Mouse (Mus musculus) brain, adult 2 months (tissue): ENCODE data around the gene Nkx2-4.

ENCODE experiments used
- DNase-seq: peaks from one replicate; pipeline ENCODE4 v3.0.0; 2011; ENCODE audit warnings: low read depth, low spot score

The Nkx2-4 gene

DNA sequence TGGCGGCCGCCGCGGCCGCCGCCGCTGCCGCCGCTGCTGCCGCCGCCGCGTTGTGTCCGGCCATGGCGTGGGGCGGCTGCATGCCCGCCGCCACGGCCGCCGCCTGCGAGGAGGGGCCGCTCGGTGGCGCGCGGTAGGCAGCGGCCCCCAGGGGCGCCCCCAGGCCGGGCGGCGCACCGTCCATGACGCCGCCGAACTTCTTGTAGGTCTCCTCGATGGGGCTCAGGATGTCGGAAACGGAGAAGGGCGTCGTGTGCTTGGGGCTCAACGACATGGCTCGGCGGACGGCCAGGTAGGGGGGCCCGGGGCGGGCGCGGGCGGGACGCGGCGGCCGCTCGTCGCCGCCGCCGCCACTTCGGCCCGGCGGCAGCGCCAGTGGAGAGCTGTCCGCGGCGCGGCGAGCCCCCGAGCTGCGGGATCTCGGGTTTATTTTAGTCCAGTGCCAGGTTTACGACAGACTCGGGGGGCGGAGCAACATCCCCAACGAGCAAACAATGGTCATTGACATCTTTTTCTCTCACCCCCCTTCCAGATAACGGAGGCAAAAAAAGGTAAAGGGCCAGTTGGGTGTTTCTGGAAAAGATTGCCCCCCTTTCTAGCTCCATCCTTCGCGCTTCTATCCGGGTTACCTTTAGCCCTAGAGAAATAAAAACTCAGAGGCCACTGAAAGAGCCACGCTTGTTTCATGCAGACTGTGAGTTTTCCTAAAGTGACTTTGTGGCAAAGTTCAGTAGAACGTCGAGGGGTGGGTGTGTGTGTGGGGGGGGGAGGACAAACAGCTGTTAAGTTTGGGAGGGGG lies at the start of gene Nkx2-4:
Nkx2-4 (minus strand) TSS at position 374 of the 799 bp plus-strand sequence.
- no peak for DNase-seq

DNA sequence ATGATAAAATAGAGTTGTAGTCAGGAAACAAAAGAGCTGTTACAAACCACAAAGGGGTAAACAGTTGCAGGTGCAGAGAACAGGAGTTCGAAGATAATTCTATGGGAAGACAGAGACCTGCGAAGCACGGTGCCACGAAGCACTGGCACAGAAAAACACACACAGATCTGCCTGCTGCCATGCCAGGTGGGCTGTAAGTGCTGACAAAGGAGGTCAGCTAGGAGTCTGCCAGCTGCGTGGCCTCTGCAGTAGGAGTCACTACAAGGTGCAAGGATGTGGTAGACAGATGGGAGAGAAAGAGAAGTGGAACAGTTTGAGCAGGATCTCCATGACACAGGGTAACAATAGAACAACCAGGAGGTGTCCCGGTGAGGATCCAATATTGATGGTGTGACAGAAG lies 42.1 kb upstream of the Nkx2-4 start:
- DNase-seq = no peak

GRCm38 (mm10) chr2:147119736-147120135 lies 34.5 kb upstream of the Nkx2-4 start:
- DNase-seq = no peak

DNA sequence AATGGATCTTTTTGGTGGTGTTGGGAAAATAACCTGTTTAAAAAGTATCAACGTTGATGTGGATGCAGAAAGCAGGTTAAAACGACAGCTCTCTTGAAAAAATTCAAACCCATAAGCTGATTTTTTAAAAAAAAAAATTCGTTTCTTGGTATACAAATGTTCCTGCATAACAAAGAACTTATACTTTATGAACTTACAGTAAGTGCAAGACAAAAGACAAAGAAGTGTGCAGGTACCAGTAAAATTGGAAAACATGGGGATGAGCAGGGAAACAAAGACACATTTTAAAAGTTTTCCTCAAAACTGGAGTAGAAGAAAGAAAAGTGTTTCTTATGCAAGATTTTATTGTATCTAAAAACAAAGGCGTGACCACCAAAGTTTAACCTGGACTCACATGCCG lies 1.2 kb upstream of the Nkx2-4 start:
- no peak for DNase-seq

- no peak for DNase-seq
Measured at GRCm38 (mm10) chr2:147085937-147086336, 692 bp upstream of the Nkx2-4 start.

GRCm38 (mm10) chr2:147084366-147085071 lies 726 bp downstream of the Nkx2-4 start:
- no peak for DNase-seq

- DNase-seq = no peak
Measured at GRCm38 (mm10) chr2:147083471-147084365, 1.5 kb downstream of the Nkx2-4 start.

- no peak for DNase-seq
Measured at GRCm38 (mm10) chr2:147082391-147082790, 2.9 kb downstream of the Nkx2-4 start.

GRCm38 (mm10) chr2:147074399-147074798 lies 10.8 kb downstream of the Nkx2-4 start:
- no peak for DNase-seq

DNA sequence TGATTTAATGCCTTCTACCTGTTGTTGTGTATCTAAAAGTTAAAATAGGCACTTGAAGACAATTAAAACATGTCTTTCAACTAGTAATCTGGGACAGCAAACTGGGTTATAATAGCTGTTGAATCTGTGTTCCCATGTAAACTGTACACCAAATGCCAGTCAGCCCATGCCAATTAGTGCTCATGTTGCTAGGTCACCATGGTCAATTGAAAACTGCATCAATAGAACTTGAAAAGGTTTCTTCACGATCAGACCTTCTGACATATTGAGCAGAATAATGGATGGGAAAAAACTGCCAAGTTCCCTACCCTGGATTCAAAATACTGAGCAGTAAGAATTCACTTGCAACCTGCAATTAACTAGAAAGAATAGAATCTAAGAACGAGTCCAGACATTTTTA lies 11.3 kb downstream of the Nkx2-4 start:
- DNase-seq = no peak

- no peak for DNase-seq
Measured at GRCm38 (mm10) chr2:147070305-147070704, 14.9 kb downstream of the Nkx2-4 start.

DNA sequence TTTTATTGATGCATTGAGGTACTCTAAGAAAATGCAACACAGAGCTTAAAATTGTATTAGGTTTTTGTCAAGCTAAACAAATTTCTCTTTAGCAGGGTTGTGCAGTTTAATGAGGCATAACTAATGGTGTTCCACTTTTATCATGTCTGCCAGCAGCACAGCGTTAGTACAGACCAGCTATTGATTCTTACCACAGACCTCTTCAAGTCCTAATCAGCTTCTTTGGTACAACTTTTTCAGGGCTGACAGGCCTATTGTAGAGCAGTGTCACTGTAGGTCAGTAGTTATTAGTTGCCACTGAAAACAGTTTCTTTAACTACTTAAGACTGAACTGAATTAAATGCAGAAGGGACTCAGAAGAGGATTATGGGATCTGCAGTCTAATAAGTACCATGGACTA lies 16.2 kb downstream of the Nkx2-4 start:
- no peak for DNase-seq

DNA sequence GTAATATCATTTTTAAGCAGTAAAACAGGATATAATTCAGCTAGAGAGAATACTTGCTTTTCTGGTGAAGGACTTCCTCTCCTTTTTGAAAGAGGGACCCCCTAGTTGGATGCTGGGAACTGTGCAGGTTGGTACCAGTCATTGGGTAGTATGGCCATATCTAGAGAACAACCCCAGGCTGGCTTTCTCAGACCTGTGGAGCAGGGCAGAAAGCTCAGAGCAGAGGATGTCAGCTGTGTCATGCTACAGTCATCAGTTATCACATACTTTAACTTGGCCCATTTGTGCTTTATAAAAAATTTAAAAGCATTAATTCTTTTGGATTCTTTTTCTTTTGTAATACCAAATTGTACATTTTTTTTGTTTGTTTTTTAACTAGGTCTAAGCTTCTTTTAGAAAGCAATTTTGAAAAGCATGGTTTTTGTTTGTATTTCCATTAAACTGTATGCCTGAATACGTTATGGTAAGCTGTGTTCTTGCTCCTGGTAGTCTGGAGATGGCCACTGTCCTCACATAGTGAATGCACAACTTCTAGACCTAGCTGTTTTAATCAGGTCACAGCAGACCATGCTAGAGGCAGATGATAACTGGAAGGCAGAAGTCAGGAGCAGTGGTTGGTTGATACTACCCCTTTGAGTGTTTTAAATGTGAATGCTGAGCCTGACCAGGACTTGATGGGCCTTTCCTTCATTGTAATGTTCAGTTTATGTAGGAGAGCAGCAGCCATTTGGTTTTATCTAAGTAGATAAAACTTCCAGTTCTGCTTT lies 17.6 kb downstream of the Nkx2-4 start:
- no peak for DNase-seq

GRCm38 (mm10) chr2:147053229-147053892 lies 31.9 kb downstream of the Nkx2-4 start:
- peak; percentile 10 for DNase-seq

DNA sequence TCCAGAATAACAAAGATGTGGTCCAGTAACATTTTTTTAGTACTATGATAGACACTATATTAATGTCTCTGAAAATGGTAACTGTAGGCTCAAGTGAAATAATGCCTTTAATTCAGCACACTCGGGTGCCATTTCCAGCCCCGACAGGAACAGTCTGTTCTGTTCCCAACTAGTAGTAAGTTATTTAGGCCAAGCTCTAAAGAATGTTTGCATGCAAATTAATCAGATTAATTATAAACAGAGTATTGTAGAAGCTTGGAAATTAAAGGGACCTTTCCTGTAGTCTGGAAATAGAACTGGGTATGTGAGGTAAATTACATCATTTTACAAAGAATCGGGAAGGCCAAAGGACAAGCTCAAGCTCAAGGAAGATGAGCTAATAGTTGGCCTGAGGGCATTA lies 38.2 kb downstream of the Nkx2-4 start:
- no peak for DNase-seq

DNA sequence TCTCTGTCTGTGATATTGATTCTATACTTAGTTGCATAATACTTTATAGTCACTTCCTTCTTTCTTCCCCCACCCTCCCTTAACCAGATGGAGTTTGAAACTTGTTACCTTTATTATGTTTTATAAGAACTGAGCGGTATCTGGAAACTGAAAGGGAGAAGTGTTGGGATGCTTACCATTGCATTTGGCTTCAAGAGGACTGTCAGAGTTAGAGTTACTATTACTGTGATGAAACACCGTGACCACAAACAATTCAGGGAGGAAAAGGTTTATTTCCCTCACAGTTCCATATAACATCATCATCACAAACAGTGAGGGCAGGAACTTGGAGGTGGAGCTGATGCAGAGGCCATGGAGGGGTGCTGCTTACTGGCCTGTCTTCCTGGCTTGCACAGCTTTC lies 49.4 kb downstream of the Nkx2-4 start:
- no peak for DNase-seq
